Mouse (Mus musculus) lung, embryonic 14.5 days (tissue): ENCODE results near the gene Chga. TPM values are rescaled to one million over a fixed set of nuclear protein-coding genes. Genes with fewer than 3 reads are reported as not detected.

Source experiments
- ATAC-seq: fragments of 200-750 bp; cut with Nextera tagmentation; 2 replicates; pipeline ENCODE4 v1.8.0; 2017; ENCODE audit warnings: mild to moderate bottlenecking, moderate TSS enrichment, moderate library complexity; ENCODE audit not compliant: insufficient read depth
- DNase-seq: peaks from one replicate; pipeline ENCODE4 v3.0.0-alpha.2; 2015
- H3K27ac ChIP-seq: fragments of 300-500 bp; sonication (generic); 2 replicates; pipeline ENCODE4 v1.5.1; 2014; ENCODE audit warnings: low read depth, mild to moderate bottlenecking, moderate library complexity
- H3K27me3 ChIP-seq: fragments of 300-500 bp; sonication (generic); 2 replicates; pipeline ENCODE4 v1.6.1; 2014; ENCODE audit warnings: low read length, control low read depth; ENCODE audit not compliant: insufficient read depth
- H3K36me3 ChIP-seq: fragments of 300-500 bp; sonication (generic); 2 replicates; pipeline ENCODE4 v1.6.1; 2014; ENCODE audit warnings: control low read depth; ENCODE audit not compliant: insufficient read depth
- H3K4me1 ChIP-seq: fragments of 300-500 bp; sonication (generic); 2 replicates; pipeline ENCODE4 v1.6.1; 2014; ENCODE audit warnings: antibody characterized with exemption, control low read depth; ENCODE audit not compliant: insufficient read depth
- H3K4me2 ChIP-seq: fragments of 300-500 bp; sonication (generic); 2 replicates; pipeline ENCODE4 v1.6.1; 2014; ENCODE audit warnings: mild to moderate bottlenecking
- H3K4me3 ChIP-seq: fragments of 300-500 bp; sonication (generic); 2 replicates; pipeline ENCODE4 v1.5.1; 2014; ENCODE audit warnings: low read depth, low read length
- H3K9ac ChIP-seq: fragments of 300-500 bp; sonication (generic); 2 replicates; pipeline ENCODE4 v1.6.1; 2014
- H3K9me3 ChIP-seq: fragments of 300-500 bp; sonication (generic); 2 replicates; pipeline ENCODE4 v1.6.1; 2016; ENCODE audit warnings: low read depth, low read length, control low read depth
- CTCF ChIP-seq: IDR thresholded peaks from 2 replicates; pipeline ENCODE4 v1.5.1; 2016; ENCODE audit warnings: antibody characterized with exemption, low read depth
- WGBS: fragments of 180-500 bp; shearing (Covaris S2); extraction: QIAGEN DNeasy Blood & Tissue Kit; methylation state at CpG from one replicate; pipeline ENCODE4 v1.1.7; 2014; 5-methylcytosine and 5-hydroxymethylcytosine counted together
- polyA plus RNA-seq: library from polyadenylated mRNA; unstranded; fragments of >200 nt; fragmentation: Nextera tagmentation; extraction: Ambion mirVana; gene quantifications from 2 replicates; pipeline ENCODE4 v1.2.1, GENCODE M21; 2014

Gene Chga
- polyA plus RNA-seq, 1 experiment from 2014 or later: 0.43 TPM

- ATAC-seq (no peak), DNase-seq (no peak)
- no peak overlapping the region for H3K9ac ChIP-seq
- no peak for TF ChIP-seq CTCF
- no peaks in the 10 kb centered on the region for H3K9me3 ChIP-seq
- no peaks in the 10 kb centered on the region for H3K4me1 ChIP-seq
- H3K27ac ChIP-seq: no peak overlapping the region
- no peaks in the 10 kb centered on the region for H3K27me3 ChIP-seq
- WGBS: 79% methylated on average over 11 of the region's 11 CpGs
- no peak overlapping the region for H3K4me3 ChIP-seq
- no peak overlapping the region for H3K4me2 ChIP-seq
- H3K36me3 ChIP-seq: no peaks in the 10 kb centered on the region
Measured at GRCm38 (mm10) chr12:102607808-102608517, 53.2 kb downstream of the Chga start.

- ATAC-seq: no peak
- Histone ChIP-seq H3K36me3 (no peaks in the 10 kb centered on the region), H3K27me3 (no peaks in the 10 kb centered on the region), H3K4me3 (no peak overlapping the region), H3K4me1 (no peaks in the 10 kb centered on the region), H3K27ac (no peak overlapping the region), H3K9ac (no peak overlapping the region), H3K4me2 (no peak overlapping the region), H3K9me3 (no peaks in the 10 kb centered on the region)
- TF ChIP-seq CTCF: no peak
- WGBS: 87% methylated on average over 8 of the region's 8 CpGs
- no peak for DNase-seq
Measured at GRCm38 (mm10) chr12:102610927-102611326, 56.2 kb downstream of the Chga start.

- DNase-seq: no peak
- no peak for TF ChIP-seq CTCF
- Histone ChIP-seq H3K27ac (no peak overlapping the region), H3K9me3 (no peaks in the 10 kb centered on the region), H3K4me3 (no peak overlapping the region), H3K27me3 (no peaks in the 10 kb centered on the region), H3K36me3 (no peaks in the 10 kb centered on the region), H3K4me1 (no peaks in the 10 kb centered on the region), H3K4me2 (no peak overlapping the region), H3K9ac (no peak overlapping the region)
- ATAC-seq: no peak
- 95% methylated on average over 1 of the region's 1 CpGs for WGBS
Measured at GRCm38 (mm10) chr12:102612431-102612830, 57.7 kb downstream of the Chga start.

GRCm38 (mm10) chr12:102613411-102613810, 58.6 kb downstream of the Chga start:
- ATAC-seq: no peak

More at GRCm38 (mm10) chr12:102613411-102613810, 58.6 kb downstream of the Chga start:
- TF ChIP-seq CTCF: no peak
- WGBS: 82% methylated on average over 4 of the region's 4 CpGs
- Histone ChIP-seq H3K4me3 (no peak overlapping the region), H3K9me3 (no peaks in the 10 kb centered on the region), H3K4me2 (no peak overlapping the region), H3K4me1 (no peaks in the 10 kb centered on the region), H3K27me3 (no peaks in the 10 kb centered on the region), H3K9ac (no peak overlapping the region), H3K27ac (no peak overlapping the region), H3K36me3 (no peaks in the 10 kb centered on the region)
- no peak for DNase-seq

Other genes starting within 250 kb of the Chga start
- gene Lgmn, start 115.2 kb upstream of the Chga start, polyA plus RNA-seq: 104 and 108 TPM in 2 replicates
- 29.4 and 33.9 TPM in 2 replicates for gene Golga5, start 85.8 kb upstream of the Chga start, polyA plus RNA-seq
- gene Itpk1, start 150.0 kb downstream of the Chga start, polyA plus RNA-seq: 7.2 and 8.4 TPM in 2 replicates
- gene Moap1, start 188.7 kb downstream of the Chga start, polyA plus RNA-seq: 20.8 and 24.3 TPM in 2 replicates
- gene Tmem251, start 188.8 kb downstream of the Chga start, polyA plus RNA-seq: 11.2 and 11.4 TPM in 2 replicates
- not detected in 2 replicates for gene Gm28051, start 202.8 kb downstream of the Chga start, polyA plus RNA-seq
- 29.2 and 32.3 TPM in 2 replicates for gene Gon7, start 202.8 kb downstream of the Chga start, polyA plus RNA-seq
- 53.2 and 54.3 TPM in 2 replicates for gene Ubr7, start 203.0 kb downstream of the Chga start, polyA plus RNA-seq
- 27.4 and 27.7 TPM in 2 replicates for gene Gm20604, start 203.7 kb downstream of the Chga start, polyA plus RNA-seq